Mouse (Mus musculus) midbrain, embryonic 16.5 days (tissue): ENCODE measurements around the gene Akr1c12. TPM values are rescaled to one million over a fixed set of nuclear protein-coding genes. Genes with fewer than 3 reads are reported as not detected.
"Not testable (repeated sequence)": the region's sequence is repeated elsewhere in the genome, so short reads cannot be mapped to it uniquely, and the experiment has no call there.

Experiments
- ATAC-seq: fragments of 200-750 bp; cut with Nextera tagmentation; 2 replicates; pipeline ENCODE4 v1.8.0; 2017; ENCODE audit warnings: moderate TSS enrichment
- H3K27ac ChIP-seq: fragments of 300-500 bp; sonication (generic); 2 replicates; pipeline ENCODE4 v1.5.1; 2014; ENCODE audit warnings: mild to moderate bottlenecking, low read length, mixed read lengths
- H3K27me3 ChIP-seq: fragments of 300-500 bp; sonication (generic); 2 replicates; pipeline ENCODE4 v1.6.1; 2014; ENCODE audit warnings: low read depth, low read length, mixed read lengths; ENCODE audit not compliant: control insufficient read depth, insufficient read depth
- H3K36me3 ChIP-seq: fragments of 300-500 bp; sonication (generic); 2 replicates; pipeline ENCODE4 v1.6.1; 2014; ENCODE audit warnings: mild to moderate bottlenecking, low read length, moderate library complexity, mixed read lengths; ENCODE audit not compliant: control insufficient read depth, insufficient read depth
- H3K4me1 ChIP-seq: fragments of 300-500 bp; sonication (generic); 2 replicates; pipeline ENCODE4 v1.6.1; 2014; ENCODE audit warnings: mild to moderate bottlenecking, low read length, mixed read lengths; ENCODE audit not compliant: control insufficient read depth, insufficient read depth
- H3K4me2 ChIP-seq: fragments of 300-500 bp; sonication (generic); 2 replicates; pipeline ENCODE4 v1.6.1; 2014; ENCODE audit warnings: mild to moderate bottlenecking, low read length, mixed read lengths
- H3K4me3 ChIP-seq: fragments of 300-500 bp; sonication (generic); 2 replicates; pipeline ENCODE4 v1.5.1; 2014; ENCODE audit warnings: low read depth, mild to moderate bottlenecking, low read length, moderate library complexity, mixed read lengths
- H3K9ac ChIP-seq: fragments of 300-500 bp; sonication (generic); 2 replicates; pipeline ENCODE4 v1.6.1; 2014; ENCODE audit warnings: low read depth, low read length, mixed read lengths
- H3K9me3 ChIP-seq: fragments of 300-500 bp; sonication (generic); replicated peaks from 2 replicates; pipeline ENCODE4 v1.6.1; 2014; ENCODE audit warnings: mild to moderate bottlenecking, low read length, mixed read lengths; ENCODE audit not compliant: control insufficient read depth, poor library complexity, severe bottlenecking
- WGBS: fragments of 180-500 bp; shearing (Covaris S2); extraction: QIAGEN DNeasy Blood & Tissue Kit; methylation state at CpG from one replicate; pipeline ENCODE4 v1.1.7; 2014; 5-methylcytosine and 5-hydroxymethylcytosine counted together
- polyA plus RNA-seq: library from polyadenylated mRNA; unstranded; fragments of >200 nt; fragmentation: Nextera tagmentation; extraction: Ambion mirVana; gene quantifications from 2 replicates; pipeline ENCODE4 v1.2.1, GENCODE M21; 2015

The Akr1c12 gene
- 0.23 and 0.29 TPM in 2 replicates for polyA plus RNA-seq

- no peaks in the 10 kb centered on the region for H3K9me3 ChIP-seq
- 82% methylated on average over 4 of the region's 4 CpGs for WGBS
- H3K9ac ChIP-seq = no peak within 1 kb of the TSS
- H3K4me2 ChIP-seq = no peak within 1 kb of the TSS
- no peak within 1 kb of the TSS for H3K27ac ChIP-seq
- no peak within 1 kb of the TSS for H3K4me3 ChIP-seq
- H3K36me3 ChIP-seq = no peaks in the 10 kb centered on the region
- no peaks in the 10 kb centered on the region for H3K4me1 ChIP-seq
- ATAC-seq = no peak
- H3K27me3 ChIP-seq = no peaks in the 10 kb centered on the region
Observed at GRCm38 (mm10) chr13:4279284-4279683, at the start of gene Akr1c12. Gene Akr1c12 (minus strand): TSS chr13:4279433.

GRCm38 (mm10) chr13:4318773-4319172, 39.5 kb upstream of the Akr1c12 start:
- WGBS = 93% methylated on average over 2 of the region's 2 CpGs
- no peak overlapping the region for H3K4me3 ChIP-seq
- no peak overlapping the region for H3K9ac ChIP-seq
- no peak overlapping the region for H3K27ac ChIP-seq
- no peak for ATAC-seq
- no peaks in the 10 kb centered on the region for H3K27me3 ChIP-seq
- no peaks in the 10 kb centered on the region for H3K4me1 ChIP-seq
- H3K4me2 ChIP-seq = no peak overlapping the region
- H3K36me3 ChIP-seq = no peaks in the 10 kb centered on the region
- no peaks in the 10 kb centered on the region for H3K9me3 ChIP-seq

- H3K4me3 ChIP-seq = no peak overlapping the region
- no peak overlapping the region for H3K9ac ChIP-seq
- H3K27ac ChIP-seq = no peak overlapping the region
- no peak for ATAC-seq
- no peak overlapping the region for H3K4me2 ChIP-seq
- WGBS = 87% methylated on average over 2 of the region's 2 CpGs
- no peaks in the 10 kb centered on the region for H3K27me3 ChIP-seq
- no peaks in the 10 kb centered on the region for H3K36me3 ChIP-seq
- no peaks in the 10 kb centered on the region for H3K4me1 ChIP-seq
- no peaks in the 10 kb centered on the region for H3K9me3 ChIP-seq
Observed at GRCm38 (mm10) chr13:4313907-4314306, 34.7 kb upstream of the Akr1c12 start.

GRCm38 (mm10) chr13:4304861-4305565, 25.8 kb upstream of the Akr1c12 start:
- no peak overlapping the region for H3K4me3 ChIP-seq
- no peak overlapping the region for H3K4me2 ChIP-seq
- no peaks in the 10 kb centered on the region for H3K4me1 ChIP-seq
- 51% methylated on average over 2 of the region's 2 CpGs for WGBS
- no peak for ATAC-seq
- no peaks in the 10 kb centered on the region for H3K9me3 ChIP-seq
- no peak overlapping the region for H3K9ac ChIP-seq
- H3K36me3 ChIP-seq = no peaks in the 10 kb centered on the region
- no peaks in the 10 kb centered on the region for H3K27me3 ChIP-seq
- no peak overlapping the region for H3K27ac ChIP-seq

- no peaks in the 10 kb centered on the region for H3K4me1 ChIP-seq
- no peak for ATAC-seq
- H3K4me2 ChIP-seq = no peak overlapping the region
- no peak overlapping the region for H3K4me3 ChIP-seq
- H3K9me3 ChIP-seq = no peaks in the 10 kb centered on the region
- H3K27me3 ChIP-seq = no peaks in the 10 kb centered on the region
- no peaks in the 10 kb centered on the region for H3K36me3 ChIP-seq
- WGBS = 95% methylated on average over 4 of the region's 4 CpGs
- H3K9ac ChIP-seq = no peak overlapping the region
- H3K27ac ChIP-seq = no peak overlapping the region
Observed at GRCm38 (mm10) chr13:4296991-4297390, 17.8 kb upstream of the Akr1c12 start.

GRCm38 (mm10) chr13:4281471-4282412, 2.5 kb upstream of the Akr1c12 start:
- Histone ChIP-seq H3K27ac (no peak overlapping the region), H3K4me2 (no peak overlapping the region), H3K9ac (no peak overlapping the region), H3K27me3 (no peaks in the 10 kb centered on the region), H3K9me3 (no peaks in the 10 kb centered on the region), H3K4me3 (no peak overlapping the region), H3K4me1 (no peaks in the 10 kb centered on the region), H3K36me3 (no peaks in the 10 kb centered on the region)
- ATAC-seq = peak; percentile 89
- 45% methylated on average over 7 of the region's 7 CpGs for WGBS

GRCm38 (mm10) chr13:4277526-4277925, 1.7 kb downstream of the Akr1c12 start:
- Histone ChIP-seq H3K36me3 (no peaks in the 10 kb centered on the region), H3K9me3 (no peaks in the 10 kb centered on the region), H3K4me3 (no peak overlapping the region), H3K4me1 (no peaks in the 10 kb centered on the region), H3K27ac (no peak overlapping the region), H3K27me3 (no peaks in the 10 kb centered on the region), H3K9ac (no peak overlapping the region), H3K4me2 (no peak overlapping the region)
- WGBS = 90% methylated on average over 2 of the region's 2 CpGs
- ATAC-seq = no peak

GRCm38 (mm10) chr13:4270860-4271259, 8.4 kb downstream of the Akr1c12 start:
- H3K9me3 ChIP-seq = no peaks in the 10 kb centered on the region
- no peaks in the 10 kb centered on the region for H3K36me3 ChIP-seq
- H3K9ac ChIP-seq = no peak overlapping the region
- H3K27me3 ChIP-seq = no peaks in the 10 kb centered on the region
- no peak for ATAC-seq
- no peak overlapping the region for H3K27ac ChIP-seq
- H3K4me3 ChIP-seq = no peak overlapping the region
- H3K4me1 ChIP-seq = no peaks in the 10 kb centered on the region
- H3K4me2 ChIP-seq = no peak overlapping the region

GRCm38 (mm10) chr13:4265455-4265854, 13.8 kb downstream of the Akr1c12 start:
- ATAC-seq, H3K4me3 ChIP-seq, H3K9me3 ChIP-seq, H3K4me1 ChIP-seq, H3K27ac ChIP-seq, H3K27me3 ChIP-seq, H3K9ac ChIP-seq, H3K4me2 ChIP-seq, H3K36me3 ChIP-seq: not testable (repeated sequence)
- 96% methylated on average over 2 of the region's 2 CpGs for WGBS
